ENCODE assay signal across 26 mouse cellular contexts in the genomic region with DNA sequence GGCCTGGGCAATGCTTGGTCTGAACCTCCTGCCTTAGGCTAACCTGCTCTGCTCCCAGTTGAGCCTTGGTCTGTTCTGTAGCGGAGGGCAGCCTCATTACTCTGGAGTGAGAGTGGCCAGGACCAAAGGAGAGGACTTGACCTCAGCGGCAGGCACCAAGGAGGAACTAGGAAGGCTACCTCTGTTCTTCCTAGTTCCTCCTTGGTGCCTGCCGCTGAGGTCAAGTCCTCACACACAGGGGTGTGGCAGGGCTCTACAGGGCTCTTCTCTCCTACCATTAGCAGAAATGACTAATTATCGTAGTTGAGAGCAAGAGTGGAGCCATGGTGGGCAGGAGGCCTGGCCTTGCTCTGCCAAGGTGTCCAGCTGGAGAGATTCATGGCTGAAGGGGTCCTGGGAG. TPM values are rescaled to one million over a fixed set of nuclear protein-coding genes. Genes with fewer than 3 reads are reported as not detected.
DNase-seq lines count a peak whose midpoint lies in the region; ATAC-seq and TF ChIP-seq lines count a peak whose summit lies in the region.
"Had no signal": no experiment of that assay in that cellular context is flagged by ENCODE, and none has a peak within 500 bp of the region (broad histone marks: within the 10 kb centered on the region; RNA-seq: fewer than 3 reads in every experiment).

No protein-coding gene starts in this region.

- H3K27me3 ChIP-seq in midbrain, embryonic 11.5 days (ENCODE audit: control insufficient read depth, insufficient read depth, low read length): no peaks in the 10 kb centered on the region
- H3K27me3 ChIP-seq in midbrain, postnatal 0 days (ENCODE audit: insufficient read depth, low read length): no peaks in the 10 kb centered on the region
- H3K27me3 ChIP-seq: embryonic facial prominence, embryonic 12.5 days; forebrain, embryonic 13.5 days; forebrain, embryonic 15.5 days; Patski had no signal

- intact Hi-C loops in heart, postnatal 14 days (cut with DNase I): no loop called here

- no peak for TF ChIP-seq CTCF in midbrain, postnatal 0 days (IDR thresholded peaks at IDR 0.05)

- 89% methylated on average over 4 of the region's 4 CpGs for WGBS in midbrain, embryonic 11.5 days
- WGBS in midbrain, postnatal 0 days: 98% methylated on average over 4 of the region's 4 CpGs

- no peaks in the 10 kb centered on the region for H3K9me3 ChIP-seq in midbrain, embryonic 11.5 days (ENCODE audit: control insufficient read depth, low read length)
- H3K9me3 ChIP-seq in midbrain, postnatal 0 days (ENCODE audit: low read length): no peaks in the 10 kb centered on the region
- H3K9me3 ChIP-seq: embryonic facial prominence, embryonic 10.5 days; embryonic facial prominence, embryonic 12.5 days; forebrain, embryonic 13.5 days; forebrain, embryonic 15.5 days; G1E had no signal

- no peaks in the 10 kb centered on the region for H3K36me3 ChIP-seq in midbrain, embryonic 11.5 days (ENCODE audit: control insufficient read depth, insufficient read depth, low read length)
- no peaks in the 10 kb centered on the region for H3K36me3 ChIP-seq in midbrain, postnatal 0 days (ENCODE audit: insufficient read depth, low read length)
- H3K36me3 ChIP-seq: embryonic facial prominence, embryonic 10.5 days; embryonic facial prominence, embryonic 12.5 days; forebrain, embryonic 15.5 days; G1E had no signal

- H3K4me3 ChIP-seq in midbrain, embryonic 11.5 days (ENCODE audit: low read depth, low read length): no peak overlapping the region
- H3K4me3 ChIP-seq in midbrain, postnatal 0 days (ENCODE audit: low read depth, low read length): no peak overlapping the region
- H3K4me3 ChIP-seq: embryonic facial prominence, embryonic 10.5 days; embryonic facial prominence, embryonic 12.5 days; forebrain, embryonic 13.5 days; forebrain, embryonic 15.5 days had no signal

- no peak overlapping the region for H3K4me2 ChIP-seq in midbrain, embryonic 11.5 days
- H3K4me2 ChIP-seq in midbrain, postnatal 0 days (ENCODE audit: low read depth, low read length, poor library complexity, severe bottlenecking): no peak overlapping the region
- H3K4me2 ChIP-seq: embryonic facial prominence, embryonic 12.5 days; forebrain, embryonic 13.5 days; forebrain, embryonic 15.5 days had no signal

- no peaks in the 10 kb centered on the region for H3K4me1 ChIP-seq in midbrain, embryonic 11.5 days (ENCODE audit: control insufficient read depth, insufficient read depth, low read length)
- H3K4me1 ChIP-seq in midbrain, postnatal 0 days (ENCODE audit: insufficient read depth, low read length): peaks cover 11% of the 10 kb centered on the region; the same call in 1 of the 2 replicates
- H3K4me1 ChIP-seq: embryonic facial prominence, embryonic 12.5 days had no signal

- DNase-seq in midbrain, embryonic 11.5 days (ENCODE audit: low spot score, missing footprints): peak; percentile 56
- DNase-seq in midbrain, postnatal 0 days (ENCODE audit: low spot score): no peak
- DNase-seq in cerebellum, postnatal 14 days: no peak
- no peak for DNase-seq in heart, postnatal 14 days
- DNase-seq: adrenal gland, adult 8-10 months; adrenal gland, postnatal 25 days; B cell, adult 2 months; cerebellum, adult 11 months; cerebellum, adult 18-20 months; cerebellum, adult 8-10 months; cerebellum, adult 9-11 months; cerebellum, postnatal 25 days; forebrain, postnatal 0 days had no signal

- ATAC-seq in midbrain, embryonic 11.5 days (ENCODE audit: low FRiP score): no peak
- ATAC-seq in midbrain, postnatal 0 days (ENCODE audit: low FRiP score): no peak
- ATAC-seq in megakaryocyte progenitor cell, adult 5-6 weeks (replicated peaks; ENCODE audit: poor library complexity): peak; percentile 37; the same call in 1 of the 2 replicates
- ATAC-seq: activated CD4-positive, CD25-positive, alpha-beta regulatory T cell, adult 4 months; CD4-positive, CD25-positive, alpha-beta regulatory T cell, adult 4 months; forebrain, embryonic 13.5 days; forebrain, embryonic 15.5 days; forebrain, postnatal 0 days; Patski had no signal

- H3K9ac ChIP-seq in midbrain, embryonic 11.5 days (ENCODE audit: low read length): no peak overlapping the region
- no peak overlapping the region for H3K9ac ChIP-seq in midbrain, postnatal 0 days (replicated peaks; ENCODE audit: low read length, poor library complexity, severe bottlenecking)
- H3K9ac ChIP-seq: embryonic facial prominence, embryonic 12.5 days; forebrain, embryonic 13.5 days; forebrain, embryonic 15.5 days; forebrain, postnatal 0 days had no signal

- no peak overlapping the region for H3K27ac ChIP-seq in midbrain, embryonic 11.5 days (ENCODE audit: low read depth, low read length)
- no peak overlapping the region for H3K27ac ChIP-seq in midbrain, postnatal 0 days (ENCODE audit: low read depth, low read length)
- H3K27ac ChIP-seq: embryonic facial prominence, embryonic 10.5 days; embryonic facial prominence, embryonic 12.5 days; forebrain, embryonic 13.5 days; forebrain, embryonic 15.5 days had no signal

RNA-seq across cellular contexts. Expression of a gene that starts 9.2 kb away (rescaled TPM):
- not detected in 2 replicates for polyA plus RNA-seq in midbrain, embryonic 11.5 days (2014; fragmentation: Nextera tagmentation; extraction: Ambion mirVana)
- 0.05 and 0.14 TPM in 2 replicates for total RNA-seq in midbrain, postnatal 0 days (2014; rRNA removed)
- 0.07 TPM in 1 of 2 replicates, not detected in the other for polyA plus RNA-seq in midbrain, postnatal 0 days (2015; fragmentation: Nextera tagmentation; extraction: Ambion mirVana)
- total RNA-seq in megakaryocyte progenitor cell, adult 5-6 weeks (2015): 0.02 and 0.10 TPM in 2 replicates
- 0.14 TPM in 1 of 2 replicates, not detected in the other for total RNA-seq in megakaryocyte progenitor cell, adult 5-6 weeks (2017)
- total RNA-seq in heart, postnatal 14 days (2021): not detected
- total RNA-seq: CH12.LX; forebrain, postnatal 0 days; G1E had no signal
- polyA plus RNA-seq: activated CD4-positive, CD25-positive, alpha-beta regulatory T cell, adult 4 months; brain, embryonic 14.5 days; CD4-positive, CD25-positive, alpha-beta regulatory T cell, adult 4 months; forebrain, embryonic 11.5 days; forebrain, embryonic 13.5 days; forebrain, embryonic 15.5 days; G1E; Patski had no signal

RNA-seq across cellular contexts. Expression of a gene that starts 47.7 kb away (rescaled TPM):
- polyA plus RNA-seq in midbrain, embryonic 11.5 days (2014; fragmentation: Nextera tagmentation; extraction: Ambion mirVana): 0.10 TPM in 1 of 2 replicates, not detected in the other
- 9.8 and 32.9 TPM in 2 replicates for total RNA-seq in midbrain, postnatal 0 days (2014; rRNA removed)
- 4.3 and 4.5 TPM in 2 replicates for polyA plus RNA-seq in midbrain, postnatal 0 days (2015; fragmentation: Nextera tagmentation; extraction: Ambion mirVana)
- 0.66 and 1.4 TPM in 2 replicates for total RNA-seq in megakaryocyte progenitor cell, adult 5-6 weeks (2015)
- 0.96 and 1.1 TPM in 2 replicates for total RNA-seq in megakaryocyte progenitor cell, adult 5-6 weeks (2017)
- under 1 TPM; 0.07 TPM for total RNA-seq in heart, postnatal 14 days (2021)
- total RNA-seq: adrenal gland, adult 18-20 months; adrenal gland, postnatal 25 days had no signal
- polyA plus RNA-seq: G1E had no signal
